Mouse (Mus musculus): ENCODE measurements around the gene Klrb1b. TPM values are rescaled to one million over a fixed set of nuclear protein-coding genes. Genes with fewer than 3 reads are reported as not detected.
A peak's percentile ranks its signal among the peaks of the same experiment; 100 is the strongest.

Klrb1b gene
- total and polyA plus RNA-seq, 3 experiments: 0.05 TPM; not detected in 2

- H3K9me3 ChIP-seq (replicated peaks): peaks cover 22% of the 10 kb centered on the region
- H3K36me3 ChIP-seq (replicated peaks): no peaks in the 10 kb centered on the region
- H3K4me1 ChIP-seq (ENCODE audit: insufficient read depth, low read depth, low read length): no peaks in the 10 kb centered on the region
- DNase-seq (ENCODE audit: low spot score): no peak
- H3K27me3 ChIP-seq (ENCODE audit: insufficient read depth, low read length): no peaks in the 10 kb centered on the region
- peak overlapping the region; percentile 61; the same call in 1 of the 2 replicates for H3K4me3 ChIP-seq (ENCODE audit: low read depth, low read length)
- TF ChIP-seq CTCF (IDR thresholded peaks at IDR 0.05; ENCODE audit: low read depth, low read length): no peak
- TF ChIP-seq GATA1 (IDR thresholded peaks at IDR 0.05; ENCODE audit: borderline replicate concordance, low read length): no peak
- TF ChIP-seq POLR2AphosphoS5 (IDR thresholded peaks at IDR 0.05; ENCODE audit: insufficient replicate concordance, low read depth, low read length): no peak
- TF ChIP-seq GATA2 (IDR thresholded peaks at IDR 0.05; ENCODE audit: borderline replicate concordance, low read depth, low read length): no peak
- TF ChIP-seq TAL1 (conservative IDR thresholded peaks at IDR 0.05; ENCODE audit: low read depth, low read length): no peak
- no peak for ATAC-seq (ENCODE audit: extremely low read depth, insufficient number of reproducible peaks, low FRiP score, poor library complexity, severe bottlenecking)
These were observed 61.5 kb downstream of the Klrb1b start for GRCm38 (mm10) chr6:128764598-128764997.

GRCm38 (mm10) chr6:128763736-128764523, 62.2 kb downstream of the Klrb1b start:
- peak; percentile 78 for ATAC-seq (ENCODE audit: extremely low read depth, insufficient number of reproducible peaks, low FRiP score, poor library complexity, severe bottlenecking)

More at GRCm38 (mm10) chr6:128763736-128764523, 62.2 kb downstream of the Klrb1b start:
- Histone ChIP-seq H3K4me1 (ENCODE audit: insufficient read depth, low read depth, low read length) (no peaks in the 10 kb centered on the region), H3K27me3 (ENCODE audit: insufficient read depth, low read length) (no peaks in the 10 kb centered on the region), H3K36me3 (replicated peaks) (no peaks in the 10 kb centered on the region), H3K9me3 (replicated peaks) (peaks cover 22% of the 10 kb centered on the region), H3K4me3 (ENCODE audit: low read depth, low read length) (peak overlapping the region; percentile 61; the same call in 1 of the 2 replicates)
- TF ChIP-seq CTCF (IDR thresholded peaks at IDR 0.05; ENCODE audit: low read depth, low read length) (no peak), TAL1 (conservative IDR thresholded peaks at IDR 0.05; ENCODE audit: low read depth, low read length) (no peak), POLR2AphosphoS5 (IDR thresholded peaks at IDR 0.05; ENCODE audit: insufficient replicate concordance, low read depth, low read length) (no peak), GATA1 (IDR thresholded peaks at IDR 0.05; ENCODE audit: borderline replicate concordance, low read length) (no peak), GATA2 (IDR thresholded peaks at IDR 0.05; ENCODE audit: borderline replicate concordance, low read depth, low read length) (no peak)
- no peak for DNase-seq (ENCODE audit: low spot score)

Other genes with a start within 250 kb of the Klrb1b start
- not detected in 2 replicates for gene A2ml1, start 244.7 kb downstream of the Klrb1b start, total RNA-seq (2014; fragmentation: Nextera tagmentation)
- gene A2ml1, start 244.7 kb downstream of the Klrb1b start, total RNA-seq (2017): 0.05 and 0.12 TPM in 2 replicates
- not detected in 2 replicates for gene A2ml1, start 244.7 kb downstream of the Klrb1b start, polyA plus RNA-seq (2012)
- not detected in 2 replicates for gene Klrb1a, start 202.8 kb downstream of the Klrb1b start, total RNA-seq (2014; fragmentation: Nextera tagmentation)
- gene Klrb1a, start 202.8 kb downstream of the Klrb1b start, total RNA-seq (2017): 0.11 and 0.12 TPM in 2 replicates
- not detected in 2 replicates for gene Klrb1a, start 202.8 kb downstream of the Klrb1b start, polyA plus RNA-seq (2012)
- gene Clec2h, start 163.9 kb downstream of the Klrb1b start, total RNA-seq (2014; fragmentation: Nextera tagmentation): not detected in 2 replicates
- 0.06 and 0.11 TPM in 2 replicates for gene Clec2h, start 163.9 kb downstream of the Klrb1b start, total RNA-seq (2017)
- not detected in 2 replicates for gene Clec2h, start 163.9 kb downstream of the Klrb1b start, polyA plus RNA-seq (2012)
- gene Klrb1, start 103.3 kb downstream of the Klrb1b start, total RNA-seq (2014; fragmentation: Nextera tagmentation): not detected in 2 replicates
- 0.17 TPM in 1 of 2 replicates, not detected in the other for gene Klrb1, start 103.3 kb downstream of the Klrb1b start, total RNA-seq (2017)
- gene Klrb1, start 103.3 kb downstream of the Klrb1b start, polyA plus RNA-seq (2012): not detected in 2 replicates
- gene Klrb1c, start 37.1 kb downstream of the Klrb1b start, total RNA-seq (2014; fragmentation: Nextera tagmentation): not detected in 2 replicates
- gene Klrb1c, start 37.1 kb downstream of the Klrb1b start, total RNA-seq (2017): 0.17 and 0.22 TPM in 2 replicates
- not detected in 2 replicates for gene Klrb1c, start 37.1 kb downstream of the Klrb1b start, polyA plus RNA-seq (2012)
- not detected in 2 replicates for gene Gm44511, start within 50 bp of the Klrb1b start, total RNA-seq (2014; fragmentation: Nextera tagmentation)
- gene Gm44511, start within 50 bp of the Klrb1b start, total RNA-seq (2017): not detected in 2 replicates
- gene Gm44511, start within 50 bp of the Klrb1b start, polyA plus RNA-seq (2012): not detected in 2 replicates
- gene Clec2i, start 61.3 kb upstream of the Klrb1b start, total RNA-seq (2014; fragmentation: Nextera tagmentation): not detected in 2 replicates
- gene Clec2i, start 61.3 kb upstream of the Klrb1b start, total RNA-seq (2017): 0.05 TPM in 1 of 2 replicates, not detected in the other
- gene Clec2i, start 61.3 kb upstream of the Klrb1b start, polyA plus RNA-seq (2012): not detected in 2 replicates
- not detected in 2 replicates for gene BC035044, start 64.8 kb upstream of the Klrb1b start, total RNA-seq (2014; fragmentation: Nextera tagmentation)
- gene BC035044, start 64.8 kb upstream of the Klrb1b start, total RNA-seq (2017): 0.05 TPM in 1 of 2 replicates, not detected in the other
- gene BC035044, start 64.8 kb upstream of the Klrb1b start, polyA plus RNA-seq (2012): not detected in 2 replicates
- gene Clec2g, start 108.0 kb upstream of the Klrb1b start, total RNA-seq (2014; fragmentation: Nextera tagmentation): not detected in 2 replicates
- gene Clec2g, start 108.0 kb upstream of the Klrb1b start, total RNA-seq (2017): 0.16 TPM in 1 of 2 replicates, not detected in the other
- gene Clec2g, start 108.0 kb upstream of the Klrb1b start, polyA plus RNA-seq (2012): not detected in 2 replicates
- gene Klrb1f, start 219.6 kb upstream of the Klrb1b start, total RNA-seq (2014; fragmentation: Nextera tagmentation): not detected in 2 replicates
- gene Klrb1f, start 219.6 kb upstream of the Klrb1b start, total RNA-seq (2017): not detected in 2 replicates
- gene Klrb1f, start 219.6 kb upstream of the Klrb1b start, polyA plus RNA-seq (2012): not detected in 2 replicates

Measured in G1E (cell line).